Mouse (Mus musculus): ENCODE measurements at regions not wholly inside any gene's neighbourhood (a gene's known extent, or its start where the extent isn't known, plus 50 kb on each side); places are given as distances from the start of the nearest gene placed in this dataset.

DNA sequence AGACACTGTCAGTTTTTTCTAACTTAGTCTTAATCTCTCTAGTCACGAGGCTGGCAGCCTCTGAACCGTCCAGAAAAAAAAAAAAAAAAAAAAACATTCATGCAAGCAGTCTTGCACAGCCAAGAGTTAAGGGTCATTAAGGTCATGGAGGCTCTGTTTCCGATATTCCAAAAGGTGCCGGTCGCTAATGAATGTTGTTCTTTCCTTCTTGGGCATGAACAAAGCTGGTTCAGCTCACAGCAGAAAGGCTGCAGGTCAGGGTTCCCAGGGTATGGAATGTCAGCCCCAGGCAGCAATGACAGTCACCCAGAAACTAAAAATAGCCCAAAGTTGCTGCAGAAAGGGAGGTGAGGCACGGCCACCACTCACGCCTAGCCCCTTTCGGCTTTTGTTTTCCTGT is 80.3 kb downstream of the 1810010D01Rik start:
- DNase-seq (ENCODE audit: low read depth, low spot score) = no peak
- Histone ChIP-seq H3K9ac (ENCODE audit: control insufficient read depth, low read depth, low read length, poor library complexity, severe bottlenecking) (no peak overlapping the region), H3K9me3 (replicated peaks; ENCODE audit: insufficient read depth, low read length) (no peaks in the 10 kb centered on the region), H3K4me3 (ENCODE audit: control insufficient read depth in 1 of 2, insufficient read depth in 1 of 2, low read depth in 2 of 2, low read length in 2 of 2) (no peak overlapping the region), H3K27me3 (ENCODE audit: control insufficient read depth in 1 of 2, insufficient read depth in 2 of 2, low read length in 2 of 2) (no peaks in the 10 kb centered on the region), H3K36me3 (ENCODE audit: control insufficient read depth in 1 of 2, insufficient read depth in 2 of 2, low read length in 2 of 2) (no peaks in the 10 kb centered on the region), H3K27ac (ENCODE audit: control insufficient read depth, low read depth, low read length) (no peak overlapping the region), H3K4me1 (ENCODE audit: control insufficient read depth in 1 of 2, insufficient read depth in 2 of 2, low read length in 2 of 2) (no peaks in the 10 kb centered on the region), H3K79me2 (ENCODE audit: control insufficient read depth, insufficient read depth, low read length, poor library complexity) (no peaks in the 10 kb centered on the region)
- TF ChIP-seq EP300 (IDR thresholded peaks at IDR 0.05; ENCODE audit: low read depth in 1 of 2, low read length in 2 of 2) (no peak), ZKSCAN1 (IDR thresholded peaks at IDR 0.05; ENCODE audit: low read depth, low read length) (no peak), CHD2 (IDR thresholded peaks at IDR 0.05; ENCODE audit: low read length) (no peak), MAFK (IDR thresholded peaks at IDR 0.05; ENCODE audit: borderline replicate concordance, low read depth, low read length) (no peak), CHD1 (IDR thresholded peaks at IDR 0.05; ENCODE audit: low read depth, low read length) (no peak), KAT2A (conservative IDR thresholded peaks at IDR 0.05; ENCODE audit: low read depth, low read length) (no peak), ZC3H11A (IDR thresholded peaks at IDR 0.05; ENCODE audit: low read depth, low read length) (no peak), GATA1 (IDR thresholded peaks at IDR 0.05; ENCODE audit: low read depth, low read length) (no peak), POLR2AphosphoS5 (IDR thresholded peaks at IDR 0.05; ENCODE audit: borderline replicate concordance, low read depth, low read length) (no peak), MEF2A (IDR thresholded peaks at IDR 0.05; ENCODE audit: extremely low read depth, insufficient replicate concordance, low read depth, low read length, poor library complexity, severe bottlenecking) (no peak), MXI1 (IDR thresholded peaks at IDR 0.05; ENCODE audit: low read depth, low read length) (no peak), CTCF (IDR thresholded peaks at IDR 0.05 in 2 of 3, conservative IDR thresholded peaks at IDR 0.05 in 1 of 3; ENCODE audit: control insufficient read depth in 1 of 3, insufficient read depth in 1 of 3, low read depth in 2 of 3, low read length in 3 of 3, poor library complexity in 1 of 3, severe bottlenecking in 1 of 3) (no peak), BHLHE40 (IDR thresholded peaks at IDR 0.05; ENCODE audit: borderline replicate concordance, low read depth, low read length) (no peak), RAD21 (IDR thresholded peaks at IDR 0.05; ENCODE audit: low read depth, low read length) (no peak), TBP (IDR thresholded peaks at IDR 0.05; ENCODE audit: low read depth, low read length) (no peak), TCF12 (IDR thresholded peaks at IDR 0.05; ENCODE audit: low read depth, low read length) (no peak), USF2 (IDR thresholded peaks at IDR 0.05; ENCODE audit: borderline replicate concordance in 1 of 2, insufficient read depth in 1 of 2, low read depth in 1 of 2, low read length in 2 of 2) (no peak), TAL1 (IDR thresholded peaks at IDR 0.05; ENCODE audit: low read length) (no peak), USF1 (IDR thresholded peaks at IDR 0.05; ENCODE audit: low read depth, low read length) (no peak)

DNA sequence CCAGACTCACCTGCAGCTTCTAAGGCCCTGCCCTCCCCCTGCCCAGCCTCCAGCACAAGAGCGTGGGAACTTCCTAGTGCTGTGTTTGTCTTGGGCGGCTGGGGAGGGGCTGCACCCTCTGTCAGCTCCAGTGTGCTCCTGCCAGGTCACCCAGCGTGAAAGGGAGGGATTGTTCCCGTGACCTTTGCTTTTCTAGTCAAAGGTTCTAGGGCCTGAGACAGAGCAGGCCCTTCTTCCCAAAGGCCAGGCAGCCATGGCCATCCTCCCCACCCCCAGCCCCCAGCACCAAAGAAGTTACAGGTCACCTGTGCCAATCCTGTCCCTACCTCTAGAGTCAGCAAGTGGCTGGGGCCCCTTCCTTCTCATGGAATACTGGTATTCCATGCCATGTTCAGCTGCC is 80.7 kb downstream of the 1810010D01Rik start:
- Histone ChIP-seq H3K36me3 (ENCODE audit: control insufficient read depth in 1 of 2, insufficient read depth in 2 of 2, low read length in 2 of 2) (no peaks in the 10 kb centered on the region), H3K79me2 (ENCODE audit: control insufficient read depth, insufficient read depth, low read length, poor library complexity) (no peaks in the 10 kb centered on the region), H3K27me3 (ENCODE audit: control insufficient read depth in 1 of 2, insufficient read depth in 2 of 2, low read length in 2 of 2) (no peaks in the 10 kb centered on the region), H3K27ac (ENCODE audit: control insufficient read depth, low read depth, low read length) (no peak overlapping the region), H3K4me1 (ENCODE audit: control insufficient read depth in 1 of 2, insufficient read depth in 2 of 2, low read length in 2 of 2) (no peaks in the 10 kb centered on the region), H3K9ac (ENCODE audit: control insufficient read depth, low read depth, low read length, poor library complexity, severe bottlenecking) (no peak overlapping the region), H3K9me3 (replicated peaks; ENCODE audit: insufficient read depth, low read length) (no peaks in the 10 kb centered on the region), H3K4me3 (ENCODE audit: control insufficient read depth in 1 of 2, insufficient read depth in 1 of 2, low read depth in 2 of 2, low read length in 2 of 2) (no peak overlapping the region)
- no peak for DNase-seq (ENCODE audit: low read depth, low spot score)
- TF ChIP-seq RAD21 (IDR thresholded peaks at IDR 0.05; ENCODE audit: low read depth, low read length) = no peak
- TF ChIP-seq JUND (IDR thresholded peaks at IDR 0.05; ENCODE audit: low read depth, low read length) = no peak
- TF ChIP-seq MXI1 (IDR thresholded peaks at IDR 0.05; ENCODE audit: low read depth, low read length) = no peak
- no peak for TF ChIP-seq GABPA (IDR thresholded peaks at IDR 0.05; ENCODE audit: low read depth, low read length)
- no peak for TF ChIP-seq TCF12 (IDR thresholded peaks at IDR 0.05; ENCODE audit: low read depth, low read length)
- TF ChIP-seq MYC (IDR thresholded peaks at IDR 0.05; ENCODE audit: low read depth, low read length) = no peak
- no peak for TF ChIP-seq ZNF384 (IDR thresholded peaks at IDR 0.05; ENCODE audit: low read depth, low read length)
- no peak for TF ChIP-seq BHLHE40 (IDR thresholded peaks at IDR 0.05; ENCODE audit: borderline replicate concordance, low read depth, low read length)
